Mouse (Mus musculus) layer of hippocampus, postnatal 14 days (tissue): Measurements from ENCODE around the gene Thap4. TPM values are rescaled to one million over a fixed set of nuclear protein-coding genes. Genes with fewer than 3 reads are reported as not detected.
"Not testable (repeated sequence)": the region's sequence is repeated elsewhere in the genome, so short reads cannot be mapped to it uniquely, and the experiment has no call there.

Source experiments
- DNase-seq, 2 experiments: peaks; one replicate each; pipeline ENCODE4 v3.0.0; 2021 to 2022; ENCODE audit warnings: low spot score in 2 of 2, mixed read lengths in 1 of 2
- total RNA-seq, 2 experiments: library from RNA; stranded (reverse); gene quantifications; 2 replicates each; pipeline ENCODE4 v1.2.3; 2021

Gene Thap4
- total RNA-seq, 2 experiments from 2014 or later, result 30.9 to 31.7 TPM

DNA sequence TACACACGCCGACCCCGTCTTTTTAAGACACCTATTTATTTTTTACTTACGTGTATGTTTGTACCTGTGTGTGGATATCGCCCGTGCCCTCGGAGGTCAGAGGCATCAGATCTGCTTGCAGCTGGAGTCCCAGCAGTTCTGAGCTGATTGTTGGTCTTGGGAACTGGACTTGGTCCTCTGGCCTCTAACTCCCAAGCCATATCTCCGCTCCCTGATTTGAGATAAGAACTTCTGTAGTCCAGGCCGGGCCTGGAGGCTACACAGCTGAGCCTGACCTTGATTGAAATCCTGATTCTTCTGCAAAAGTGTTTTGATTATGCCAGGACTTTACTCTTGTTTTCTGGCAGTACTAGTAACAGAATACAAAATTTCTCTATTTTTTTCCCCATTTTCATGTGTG is 61.9 kb downstream of the Thap4 start:
- no peak for DNase-seq

DNA sequence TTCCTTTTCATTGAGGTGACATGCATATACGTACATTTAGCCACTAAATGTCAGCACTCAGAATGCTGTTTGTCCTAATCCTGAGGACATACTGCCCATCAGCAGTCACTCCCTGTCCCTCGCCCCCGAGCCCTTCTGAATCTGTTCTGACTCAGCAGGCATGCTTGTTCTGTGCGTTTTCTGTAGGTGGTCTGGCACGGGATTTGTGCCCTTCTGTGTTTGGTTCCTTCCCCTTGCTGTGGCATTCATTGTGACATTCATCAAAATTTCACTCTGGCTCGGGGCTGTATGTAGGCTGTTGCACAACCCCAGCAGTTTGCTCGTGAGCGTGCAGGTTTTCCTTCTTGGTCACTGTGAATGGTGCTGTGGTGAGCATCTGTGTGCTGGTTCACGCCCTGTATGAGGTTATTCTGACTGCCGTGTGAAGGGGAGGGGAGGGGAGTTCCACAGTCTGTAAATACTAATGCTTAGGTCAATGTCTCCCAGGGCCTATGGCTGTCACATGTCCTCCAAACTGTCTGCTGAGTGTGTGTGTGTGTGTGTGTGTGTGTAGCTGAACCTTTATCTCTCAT is 62.8 kb downstream of the Thap4 start:
- DNase-seq, result peak in 1 of 2 experiments; percentile 49

DNA sequence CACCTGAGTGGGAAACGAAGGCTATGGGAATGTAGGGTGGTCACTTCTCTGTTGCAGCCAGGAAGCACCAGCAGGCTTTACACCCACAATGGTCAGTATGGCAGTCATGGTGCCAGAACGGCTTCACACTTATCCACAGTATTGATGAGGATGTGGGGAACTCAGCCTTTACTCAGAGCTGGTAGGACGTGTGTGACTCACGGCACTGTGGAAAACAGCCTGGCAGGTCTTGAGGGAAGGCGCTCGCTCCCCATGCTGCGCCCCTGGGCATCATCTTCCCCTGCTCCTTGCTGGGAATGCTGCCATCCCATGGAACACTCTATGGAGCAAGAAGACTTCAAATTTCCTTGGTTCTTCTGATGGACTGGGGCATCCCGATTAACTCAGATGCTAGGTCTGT is 63.6 kb downstream of the Thap4 start:
- DNase-seq, result no peak

DNA sequence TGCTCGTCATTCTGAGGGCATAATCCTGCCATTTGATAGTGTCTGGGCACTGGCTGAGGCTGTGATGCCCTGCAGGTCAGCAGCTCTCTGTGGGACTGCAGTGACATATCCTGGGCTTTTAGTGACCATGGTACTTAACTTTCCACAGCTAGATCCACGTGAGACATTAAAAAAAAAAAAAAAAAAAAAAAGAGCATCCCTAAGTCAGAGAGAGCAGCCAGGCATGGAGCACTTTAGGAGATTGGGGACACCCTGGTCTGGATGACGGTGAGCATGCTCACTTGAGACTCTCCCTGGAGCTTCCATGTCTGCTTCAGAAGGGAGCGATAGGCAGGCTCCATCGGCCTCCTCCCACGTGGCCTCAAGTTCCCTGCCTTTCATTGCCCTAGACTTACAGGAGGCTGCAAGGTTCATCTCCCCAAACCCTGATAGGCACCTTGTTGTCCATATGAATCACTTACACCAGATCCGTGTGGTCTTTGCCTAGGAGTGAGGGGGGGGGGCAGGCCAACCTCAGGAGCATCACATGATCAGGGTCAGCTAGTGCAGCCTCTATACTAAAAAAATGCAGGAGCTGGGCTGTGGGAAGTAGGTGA is 64.7 kb downstream of the Thap4 start:
- no peak for DNase-seq

DNA sequence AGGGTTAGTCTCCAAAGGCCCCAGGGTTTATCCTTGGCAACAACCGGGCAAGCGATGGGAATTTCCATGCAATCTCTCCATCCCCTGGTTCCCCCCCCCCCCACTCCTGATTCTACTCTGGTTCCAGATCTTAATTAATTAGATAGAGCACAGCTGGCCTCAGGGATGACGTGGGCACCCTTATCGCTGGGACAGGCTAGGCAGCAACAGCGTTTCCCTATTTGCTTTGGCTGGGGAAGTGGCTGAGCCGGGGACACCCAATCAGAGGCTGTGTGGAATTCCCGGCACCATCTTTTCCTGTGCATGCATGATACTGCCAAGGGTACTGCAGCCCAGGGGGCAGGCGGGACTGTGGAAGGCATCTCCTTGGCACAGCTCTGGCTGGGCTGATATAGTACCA is 66.5 kb downstream of the Thap4 start:
- no peak for DNase-seq

DNA sequence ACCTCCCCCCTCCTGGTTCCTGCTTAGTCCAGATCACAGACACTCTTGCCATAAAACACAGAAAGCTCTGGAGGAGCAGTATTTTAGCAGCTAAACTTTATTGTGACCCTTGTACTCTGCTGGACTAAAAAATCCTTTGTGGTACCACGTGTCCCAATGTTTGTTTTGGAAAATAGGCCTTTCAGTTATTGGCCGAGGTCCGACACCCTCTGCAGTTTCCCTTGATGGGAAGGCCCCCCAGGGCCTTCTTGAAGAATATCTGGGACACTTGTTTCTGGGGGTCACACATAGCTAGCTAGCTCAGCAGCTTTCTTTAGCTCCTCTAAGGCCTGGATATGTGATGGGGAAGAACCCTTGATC is 67.7 kb downstream of the Thap4 start:
- no peak for DNase-seq

DNA sequence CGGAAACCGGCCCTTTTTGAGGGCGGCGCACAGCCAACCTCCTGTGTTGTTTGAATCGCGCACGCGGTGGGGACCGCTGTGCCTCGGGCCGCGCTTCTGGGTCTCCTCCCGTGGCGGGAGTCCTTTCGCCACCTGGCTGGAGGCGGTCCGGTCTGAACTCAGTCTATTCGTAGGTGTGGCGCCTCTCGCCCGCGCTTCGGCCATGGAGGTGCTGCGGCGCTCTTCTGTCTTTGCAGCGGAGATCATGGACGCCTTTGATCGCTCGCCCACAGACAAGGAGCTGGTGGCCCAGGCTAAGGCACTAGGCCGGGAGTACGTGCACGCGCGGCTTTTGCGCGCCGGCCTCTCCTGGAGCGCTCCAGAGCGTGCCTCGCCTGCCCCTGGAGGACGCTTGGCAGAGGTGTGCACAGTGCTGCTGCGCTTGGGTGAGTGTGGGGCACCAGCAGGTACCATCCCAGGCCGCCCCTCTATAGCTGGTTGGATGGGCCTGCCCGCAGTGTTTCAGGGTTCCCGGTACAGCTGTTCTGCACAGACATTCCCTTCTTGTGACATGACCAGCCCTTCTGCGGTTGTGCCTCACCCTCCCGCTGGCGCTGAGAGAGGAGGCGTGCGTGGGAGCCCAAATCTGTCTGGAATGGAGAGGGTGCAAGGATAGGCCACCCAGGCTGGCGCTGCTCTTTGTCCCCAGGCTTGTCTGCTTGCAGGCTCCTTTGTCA is 68.3 kb downstream of the Thap4 start:
- peak; percentile 37 to 67 for DNase-seq

DNA sequence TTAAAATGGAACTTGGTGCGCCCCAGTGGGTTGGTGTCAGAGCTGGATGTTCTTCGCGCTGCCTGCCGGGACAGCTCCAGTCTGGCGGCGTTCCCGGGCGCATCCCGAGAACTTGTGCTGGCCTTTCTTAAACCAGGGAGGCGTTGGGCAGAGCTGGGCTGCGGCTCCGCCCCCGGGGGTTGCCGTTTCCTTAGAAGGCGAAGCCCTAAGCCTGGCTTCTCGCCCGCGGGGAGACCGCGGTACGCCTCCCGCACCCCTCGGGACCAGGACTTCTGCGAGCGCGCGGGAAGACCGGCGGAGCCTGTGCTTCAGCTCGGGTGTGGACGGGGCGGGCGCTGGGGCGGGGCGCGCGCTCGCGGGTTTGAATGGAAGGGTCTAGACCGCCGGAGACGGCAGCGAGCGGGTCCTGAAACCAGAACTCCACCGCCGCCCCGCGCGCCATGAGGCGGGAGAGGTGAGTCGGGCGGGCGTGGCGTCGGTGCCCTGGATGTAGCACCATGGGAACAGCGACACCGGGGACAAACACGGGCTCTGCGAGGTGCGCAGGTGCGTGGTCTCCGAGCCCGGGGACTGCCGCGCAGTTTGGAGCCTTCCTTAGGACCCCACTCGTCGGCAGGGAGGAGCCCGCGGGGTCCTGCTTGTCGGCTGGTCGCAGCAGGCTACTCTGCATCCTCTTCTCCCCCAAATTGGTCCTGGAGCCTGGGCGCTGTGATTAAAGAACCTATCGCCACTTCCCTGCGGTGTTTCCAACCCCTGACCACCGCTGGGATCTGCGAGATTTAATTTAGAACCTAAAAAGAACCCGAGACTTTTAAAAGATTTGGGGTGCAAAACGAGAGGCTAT is 69.0 kb downstream of the Thap4 start, which contains the start of gene Bok:
Gene Bok, plus strand, starts transcription at position 260 of the 844 bp plus-strand sequence.
- DNase-seq, result peak; percentile 57 to 63

DNA sequence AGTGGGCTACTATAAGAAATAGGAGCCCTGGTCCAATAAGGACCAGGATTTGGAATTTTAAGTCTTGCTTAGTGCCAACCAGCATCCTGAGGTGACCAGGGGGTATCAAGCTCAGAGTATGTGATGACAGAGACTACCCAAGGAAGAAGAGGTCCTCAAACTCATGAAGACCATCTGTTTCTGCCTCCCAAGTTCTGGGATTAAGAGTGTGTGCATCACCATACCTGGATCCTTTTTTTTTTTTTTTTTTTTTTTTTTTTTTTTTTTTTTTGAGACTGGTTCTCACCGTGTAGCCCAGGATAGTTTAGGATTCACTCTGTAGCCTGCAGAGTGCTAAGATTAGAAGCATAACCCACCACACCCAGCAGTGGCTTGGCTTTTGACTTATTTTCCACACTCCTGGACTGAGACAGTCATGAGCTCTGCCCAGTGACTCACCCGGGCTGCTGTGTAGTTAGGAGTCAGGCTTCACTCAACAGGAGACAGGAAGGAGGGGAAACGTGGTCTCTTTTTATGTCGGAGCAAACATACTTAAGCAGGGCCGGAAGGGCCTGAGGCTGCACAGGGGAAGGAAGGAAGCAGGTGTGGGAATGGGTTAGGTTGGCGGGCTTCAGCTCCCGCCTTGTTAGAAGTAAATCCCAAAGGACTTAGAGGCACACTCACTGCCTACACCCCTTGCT is 74.6 kb downstream of the Thap4 start:
- no peak for DNase-seq

DNA sequence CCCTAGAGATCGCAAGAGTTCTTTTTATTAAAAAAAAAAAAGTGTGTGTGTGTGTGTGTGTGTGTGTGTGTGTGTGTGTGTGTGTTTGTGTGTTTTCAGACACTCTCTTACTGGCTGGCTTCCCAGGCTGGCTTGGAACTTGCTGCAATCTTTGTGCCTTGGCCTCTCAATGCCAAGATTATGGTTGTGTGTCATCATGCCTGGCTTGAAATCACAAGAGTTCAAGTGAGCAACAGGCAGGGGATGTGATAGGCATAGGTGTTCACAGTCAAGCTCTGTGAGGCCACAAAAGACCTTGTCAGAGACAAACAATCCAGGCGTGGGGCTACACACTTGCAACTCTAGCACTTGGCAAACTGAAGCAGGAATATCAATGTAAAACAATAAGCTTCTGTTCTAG is 76.3 kb downstream of the Thap4 start:
- no peak for DNase-seq

DNA sequence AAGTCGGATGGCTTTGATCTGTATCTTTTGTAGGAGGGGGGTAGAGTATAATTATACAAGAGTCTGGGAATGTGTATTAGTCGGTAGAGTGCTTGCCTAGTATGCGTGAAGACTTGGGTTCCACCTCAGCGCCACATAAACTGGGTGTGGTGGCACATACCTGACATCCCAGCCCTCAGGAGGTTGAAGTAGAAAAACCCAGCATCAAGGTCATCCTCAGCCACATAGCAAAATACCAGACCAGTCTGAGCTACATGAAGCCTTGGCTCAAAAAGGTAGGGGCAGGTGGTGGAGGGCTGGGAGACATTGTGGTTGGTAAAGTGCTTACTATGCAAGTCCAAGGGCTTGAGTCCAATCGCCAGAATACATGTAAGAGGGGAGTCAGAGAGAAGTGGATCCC is 82.0 kb downstream of the Thap4 start:
- no peak for DNase-seq

DNA sequence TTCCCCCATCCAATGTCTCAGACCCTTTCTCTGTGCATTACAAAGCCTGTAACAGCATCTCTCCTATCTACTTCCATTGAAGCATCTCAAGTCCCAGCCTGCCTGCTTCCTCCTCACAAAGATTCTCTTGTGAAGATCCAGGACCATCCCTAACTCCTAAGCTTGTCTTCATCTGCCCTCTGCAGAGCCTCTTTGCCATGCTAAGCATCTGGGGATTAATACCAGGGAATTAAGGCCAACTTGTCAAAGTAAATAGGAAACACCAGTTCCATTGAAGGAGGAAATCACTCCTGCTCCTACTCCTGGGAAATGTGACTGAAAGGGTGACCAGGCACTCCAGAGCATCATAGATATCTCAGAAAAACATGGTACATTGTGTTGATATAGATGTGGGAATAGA is 84.7 kb downstream of the Thap4 start:
- DNase-seq, result no peak

DNA sequence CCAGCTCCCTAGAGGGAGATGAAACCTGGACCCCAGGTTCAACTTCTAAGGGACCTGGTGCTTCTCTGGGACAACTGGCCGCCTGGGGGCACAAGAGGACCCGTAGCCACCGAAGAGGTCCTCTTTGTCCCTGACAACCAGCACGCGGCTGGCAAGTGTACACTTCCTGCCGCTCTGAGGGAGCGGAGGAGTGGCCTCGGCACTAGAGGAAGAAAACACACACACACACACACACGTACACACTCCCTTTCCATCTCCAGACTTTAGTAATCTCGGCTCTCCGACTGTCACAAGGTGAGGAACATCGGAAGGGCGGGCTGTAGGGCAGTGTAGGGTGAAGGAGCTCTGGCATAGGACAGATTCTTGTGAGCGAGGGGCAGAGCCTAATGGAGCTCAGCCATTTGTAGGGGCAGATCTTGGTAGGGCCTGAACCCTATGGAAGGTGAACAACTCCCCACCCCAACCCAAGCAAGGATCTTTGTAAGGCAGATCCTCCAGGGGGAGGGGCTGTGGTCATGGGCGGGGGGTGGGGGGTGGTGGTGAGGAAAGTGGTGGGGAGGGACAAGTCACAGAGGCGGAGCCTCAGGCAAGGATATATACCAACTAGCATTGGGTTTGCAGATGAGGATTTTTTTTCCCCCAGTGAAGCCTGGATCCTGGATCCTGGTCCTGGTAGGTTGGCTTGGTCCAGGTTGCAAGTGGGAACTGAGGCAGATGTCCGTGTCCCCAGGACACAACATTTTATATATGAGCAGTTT is 85.7 kb downstream of the Thap4 start:
- peak; percentile 58 to 61 for DNase-seq

DNA sequence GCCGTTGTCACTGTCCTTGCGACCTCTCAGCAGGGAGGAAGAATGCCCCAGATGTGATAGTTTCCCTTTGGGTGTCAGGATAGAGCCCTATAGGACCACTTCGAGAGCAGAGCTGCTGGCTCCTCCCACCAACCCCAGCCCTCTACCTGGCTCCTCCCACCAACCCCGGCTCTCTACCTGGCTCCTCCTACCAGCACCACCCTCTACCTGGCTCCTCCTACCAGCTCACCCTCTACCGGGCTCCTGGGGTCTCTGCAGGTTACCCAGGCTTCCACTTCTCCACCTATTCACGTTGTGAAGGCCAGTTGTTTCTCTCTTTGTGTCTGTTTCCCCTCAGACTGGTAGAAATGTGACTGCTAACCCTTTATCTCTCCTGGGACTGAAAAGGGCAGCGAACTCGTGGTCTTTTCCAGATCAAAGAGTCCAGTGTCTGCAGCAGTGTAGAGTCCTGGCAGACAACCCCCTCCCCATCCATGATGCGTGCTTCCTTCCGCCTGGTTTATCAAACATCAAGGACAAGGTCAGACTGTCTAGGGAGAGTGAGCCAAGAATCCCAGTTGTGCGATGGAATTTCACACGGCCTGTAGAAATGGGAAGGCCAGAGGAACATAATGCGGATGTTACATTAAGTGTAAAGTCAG is 86.8 kb downstream of the Thap4 start:
- DNase-seq, result no peak

DNA sequence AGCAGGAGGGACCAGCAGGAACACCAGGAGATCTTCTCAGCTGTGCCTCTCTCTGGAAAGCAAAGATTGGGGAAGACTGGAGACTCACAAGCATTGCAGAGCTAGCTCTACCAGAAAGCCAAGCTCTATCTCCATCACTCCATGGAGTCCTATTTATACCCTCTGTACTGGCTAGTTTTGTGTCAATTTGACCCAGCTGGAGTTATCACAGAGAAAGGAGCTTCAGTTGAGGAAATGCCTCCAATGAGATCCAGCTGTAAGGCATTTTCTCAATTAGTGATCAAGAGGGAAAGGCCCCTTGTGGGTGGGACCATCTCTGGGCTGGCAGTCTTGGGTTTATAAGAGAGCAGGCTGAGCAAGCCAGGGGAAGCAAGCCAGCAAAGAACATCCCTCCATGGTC is 96.1 kb downstream of the Thap4 start, which contains the start of gene Stk25:
Gene Stk25, minus strand, starts transcription at position 101 of the 400 bp plus-strand sequence.
- DNase-seq, result not testable (repeated sequence)

DNA sequence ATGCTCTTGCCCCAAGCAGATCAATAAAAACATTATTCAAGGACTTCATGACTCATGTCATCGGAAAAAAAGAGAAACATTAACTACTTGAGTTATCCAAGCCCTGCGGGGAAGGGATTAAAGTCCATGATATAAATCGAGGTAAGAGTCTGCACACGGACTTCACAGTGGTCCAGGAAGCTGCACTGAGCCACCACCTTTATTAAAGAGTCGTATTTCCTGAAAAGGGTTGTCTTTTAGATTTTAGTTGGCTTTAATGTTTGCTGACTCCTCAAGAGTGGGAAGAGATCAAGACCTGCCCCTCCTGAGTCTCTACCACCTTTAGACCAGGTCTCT is 97.7 kb downstream of the Thap4 start:
- no peak for DNase-seq

DNA sequence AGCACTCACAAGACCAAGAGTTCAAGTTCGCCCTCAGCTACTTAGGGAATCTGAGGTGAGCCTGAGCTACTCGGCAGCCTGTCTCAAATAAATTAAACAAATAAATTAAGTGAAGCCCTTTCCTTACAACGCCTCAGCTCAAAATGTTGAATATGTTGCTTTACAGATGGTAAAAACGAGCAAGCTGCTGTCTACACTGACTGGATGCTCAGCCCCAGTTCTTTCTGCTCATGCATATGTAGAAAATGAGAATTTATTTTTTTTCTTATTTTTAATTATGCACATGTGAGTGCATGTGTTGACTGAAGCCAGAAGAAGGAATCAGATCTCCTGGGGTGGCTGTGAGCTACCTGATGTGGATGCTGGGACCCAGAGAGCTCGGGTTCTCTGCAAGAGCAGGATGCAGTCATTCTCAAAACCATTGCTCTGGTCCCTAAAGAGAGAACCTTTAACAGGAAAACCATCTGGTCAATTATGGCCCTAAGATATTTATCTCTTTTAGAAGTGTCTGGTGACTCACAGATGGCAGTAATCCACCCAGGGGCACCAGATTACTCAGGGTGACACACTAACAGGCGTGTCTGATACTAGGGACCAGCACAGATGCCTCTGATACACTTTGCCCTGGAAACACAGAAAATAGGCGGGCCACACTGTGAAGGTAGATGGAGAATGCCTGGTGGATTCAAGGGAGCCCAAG is 98.2 kb downstream of the Thap4 start:
- peak in 1 of 2 experiments; percentile 30 for DNase-seq

DNA sequence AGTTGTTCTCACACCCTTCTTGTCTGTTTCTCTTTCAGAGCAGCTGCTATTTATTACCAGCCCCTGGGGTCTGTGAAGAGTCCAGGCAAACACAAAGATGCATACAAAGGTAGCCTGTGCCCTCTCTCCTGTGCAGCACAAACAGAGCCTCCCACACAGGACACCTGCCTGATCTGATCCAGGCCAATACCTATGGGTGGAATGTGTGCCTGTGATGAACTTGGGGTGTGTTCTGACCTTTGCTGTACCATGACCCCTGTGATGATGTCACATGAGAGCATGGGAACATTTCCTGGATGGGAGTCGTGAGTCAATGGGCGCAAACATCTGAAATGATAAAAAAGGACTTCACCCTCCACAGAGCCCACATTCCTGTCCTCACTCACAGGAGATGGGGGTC is 99.9 kb downstream of the Thap4 start:
- no peak for DNase-seq

DNA sequence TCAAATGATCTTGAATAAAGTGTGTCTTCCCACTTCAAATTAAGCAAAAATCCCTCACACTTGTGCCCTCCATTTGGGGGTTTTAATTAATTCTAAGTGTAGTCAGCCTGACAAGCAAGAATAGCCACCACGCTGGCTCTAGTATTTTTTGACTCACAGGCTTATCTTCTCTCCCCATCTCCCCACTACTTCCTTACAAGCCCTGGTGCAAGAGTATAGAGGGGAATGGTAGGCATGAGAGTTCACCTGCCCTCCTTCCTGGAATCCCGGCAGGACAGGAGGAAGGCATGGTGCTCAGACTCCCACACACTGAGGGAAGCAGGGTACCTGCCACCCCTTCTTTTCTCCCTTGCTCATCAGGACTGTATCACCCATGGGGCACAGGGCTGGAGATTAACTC is 100.4 kb downstream of the Thap4 start:
- no peak for DNase-seq
